Mouse (Mus musculus): ENCODE data around the gene Atp2b4.
A peak's percentile ranks its signal among the peaks of the same experiment; 100 is the strongest.

Atp2b4 gene

GRCm38 (mm10) chr1:133650288-133651055, 150.4 kb downstream of the Atp2b4 start:
- peak; percentile 67 for DNase-seq (ENCODE audit: low read depth)

Data from induced T-regulatory cell, adult 2 months (primary cell).